Mouse (Mus musculus) embryo, embryonic 9.5 days (tissue): ENCODE measurements around the gene Entpd3.
A peak's percentile ranks its signal among the peaks of the same experiment; 100 is the strongest.

Source experiments
- DNase-seq: peaks from one replicate; pipeline ENCODE4 v3.0.0-alpha.2; 2017; ENCODE audit errors: extremely low spot score

Gene Entpd3

GRCm38 (mm10) chr9:120539662-120540251 lies at the start of gene Entpd3:
Gene Entpd3, plus strand, starts transcription at chr9:120539818.
- DNase-seq, result no peak

GRCm38 (mm10) chr9:120491509-120491908 lies 48.1 kb upstream of the Entpd3 start:
- no peak for DNase-seq

GRCm38 (mm10) chr9:120492010-120492399 lies 47.6 kb upstream of the Entpd3 start, which contains the start of gene Eif1b:
Gene Eif1b, plus strand, starts transcription at chr9:120492232.
- DNase-seq, result no peak

GRCm38 (mm10) chr9:120492400-120493351 lies 46.9 kb upstream of the Entpd3 start:
- peak; percentile 79 for DNase-seq

GRCm38 (mm10) chr9:120493781-120494180 lies 45.8 kb upstream of the Entpd3 start:
- no peak for DNase-seq

- peak; percentile 73 for DNase-seq
These were observed 42.9 kb upstream of the Entpd3 start for GRCm38 (mm10) chr9:120496691-120497090.

GRCm38 (mm10) chr9:120497983-120498382 lies 41.6 kb upstream of the Entpd3 start:
- no peak for DNase-seq

GRCm38 (mm10) chr9:120501191-120501902 lies 38.3 kb upstream of the Entpd3 start:
- no peak for DNase-seq

- peak; percentile 85 for DNase-seq
These were observed 37.6 kb upstream of the Entpd3 start for GRCm38 (mm10) chr9:120502013-120502412.

GRCm38 (mm10) chr9:120504423-120504822 lies 35.2 kb upstream of the Entpd3 start:
- no peak for DNase-seq

GRCm38 (mm10) chr9:120511781-120512180 lies 27.8 kb upstream of the Entpd3 start:
- no peak for DNase-seq

GRCm38 (mm10) chr9:120516720-120517119 lies 22.9 kb upstream of the Entpd3 start:
- no peak for DNase-seq

- no peak for DNase-seq
These were observed 20.7 kb upstream of the Entpd3 start for GRCm38 (mm10) chr9:120518946-120519345.

GRCm38 (mm10) chr9:120519469-120520125 lies 20.0 kb upstream of the Entpd3 start:
- no peak for DNase-seq

GRCm38 (mm10) chr9:120521161-120521560 lies 18.5 kb upstream of the Entpd3 start:
- no peak for DNase-seq

GRCm38 (mm10) chr9:120527270-120527669 lies 12.3 kb upstream of the Entpd3 start:
- DNase-seq, result no peak

- no peak for DNase-seq
These were observed 11.7 kb upstream of the Entpd3 start for GRCm38 (mm10) chr9:120527919-120528318.

- DNase-seq, result no peak
These were observed 10.7 kb upstream of the Entpd3 start for GRCm38 (mm10) chr9:120528815-120529510.

GRCm38 (mm10) chr9:120530471-120530870 lies 9.1 kb upstream of the Entpd3 start:
- DNase-seq, result no peak

GRCm38 (mm10) chr9:120532062-120532461 lies 7.6 kb upstream of the Entpd3 start:
- no peak for DNase-seq

- DNase-seq, result no peak
These were observed 6.9 kb upstream of the Entpd3 start for GRCm38 (mm10) chr9:120532691-120533090.
